Mouse (Mus musculus) ES-E14 (cell line): ENCODE results near the gene Erbb4. TPM values are rescaled to one million over a fixed set of nuclear protein-coding genes. Genes with fewer than 3 reads are reported as not detected.

ENCODE experiments used
- DNase-seq: peaks from one replicate; pipeline ENCODE4 v3.0.0-alpha.2; 2013; ENCODE audit warnings: low read depth, low spot score
- H3K27ac ChIP-seq: 2 replicates; pipeline ENCODE4 v1.5.1; 2012; ENCODE audit warnings: low read depth, mild to moderate bottlenecking, low read length, moderate library complexity, mixed read lengths; ENCODE audit not compliant: poor library complexity, insufficient read depth, severe bottlenecking
- H3K36me3 ChIP-seq: 2 replicates; pipeline ENCODE4 v1.6.1; 2012; ENCODE audit warnings: mild to moderate bottlenecking, low read length, moderate library complexity, mixed read lengths; ENCODE audit not compliant: control insufficient read depth, poor library complexity, insufficient read depth, severe bottlenecking
- H3K4me1 ChIP-seq, 2 experiments: fragments of 150-350 bp in 1 of 2; sonication (generic) in 1 of 2; 2 replicates each; pipeline ENCODE4 v1.6.1; 2012; ENCODE audit warnings: low read length in 2 of 2, mild to moderate bottlenecking in 1 of 2, mixed read lengths in 1 of 2; ENCODE audit not compliant: control insufficient read depth in 2 of 2, insufficient read depth in 2 of 2, poor library complexity in 1 of 2
- H3K4me3 ChIP-seq, 2 experiments: fragments of 150-350 bp in 1 of 2; sonication (generic) in 1 of 2; 2 replicates each; pipeline ENCODE4 v1.5.1; 2012; ENCODE audit warnings: low read length in 2 of 2, low read depth in 1 of 2, mild to moderate bottlenecking in 1 of 2, mixed read lengths in 1 of 2; ENCODE audit not compliant: insufficient read depth in 1 of 2, poor library complexity in 1 of 2, severe bottlenecking in 1 of 2
- H3K9ac ChIP-seq: 2 replicates; pipeline ENCODE4 v1.6.1; 2012; ENCODE audit warnings: low read depth, mild to moderate bottlenecking, low read length, mixed read lengths; ENCODE audit not compliant: poor library complexity, insufficient read depth, severe bottlenecking
- H3K9me3 ChIP-seq: fragments of 150-350 bp; sonication (generic); 2 replicates; pipeline ENCODE4 v1.6.1; 2012; ENCODE audit warnings: low read depth, mild to moderate bottlenecking, low read length; ENCODE audit not compliant: control insufficient read depth, insufficient read depth
- CHD2 ChIP-seq: IDR thresholded peaks from 2 replicates; pipeline ENCODE4 v1.6.1; 2014; ENCODE audit warnings: mild to moderate bottlenecking, low read depth, low read length, inconsistent platforms
- HCFC1 ChIP-seq: IDR thresholded peaks from 2 replicates; pipeline ENCODE4 v1.6.1; 2012; ENCODE audit warnings: low read length, inconsistent platforms, borderline replicate concordance; ENCODE audit not compliant: insufficient read depth
- MAFK ChIP-seq: IDR thresholded peaks from 2 replicates; pipeline ENCODE4 v1.6.1; 2014; ENCODE audit warnings: mild to moderate bottlenecking, low read depth, low read length, inconsistent platforms; ENCODE audit not compliant: insufficient read depth
- ZC3H11A ChIP-seq: IDR thresholded peaks from 2 replicates; pipeline ENCODE4 v1.6.1; 2012; ENCODE audit warnings: low read depth, mild to moderate bottlenecking, inconsistent platforms, low read length, borderline replicate concordance
- ZNF384 ChIP-seq: IDR thresholded peaks from 2 replicates; pipeline ENCODE4 v1.6.1; 2012; ENCODE audit warnings: low read depth, low read length, inconsistent platforms
- in situ Hi-C, 2 experiments: fragments of 600-800 bp; cut with MboI; formaldehyde crosslinking; loops; one replicate each; pipeline ENCODE4 v1.15.1; 2025; ENCODE audit warnings: low sequenced_read_pairs in 2 of 2, inconsistent platforms in 1 of 2; ENCODE audit not compliant: unreplicated experiment in 2 of 2
- total RNA-seq: library from RNA; depleted of rRNA; stranded (reverse); fragments of 300-350 nt; gene quantifications from 2 replicates; pipeline ENCODE4 v1.2.3, GENCODE M21; 2012

The Erbb4 gene
- total RNA-seq, 1 experiment = not detected

- Histone ChIP-seq H3K4me3 (no peak overlapping the region), H3K9me3 (no peaks in the 10 kb centered on the region), H3K27ac (no peak overlapping the region), H3K9ac (no peak overlapping the region), H3K4me1 (no peaks in the 10 kb centered on the region), H3K36me3 (no peaks in the 10 kb centered on the region)
- in situ Hi-C loops = no loop called here
- TF ChIP-seq HCFC1 (no peak), ZNF384 (no peak)
- DNase-seq = no peak
Observed at GRCm38 (mm10) chr1:68956766-68957533, 150.9 kb downstream of the Erbb4 start.

DNA sequence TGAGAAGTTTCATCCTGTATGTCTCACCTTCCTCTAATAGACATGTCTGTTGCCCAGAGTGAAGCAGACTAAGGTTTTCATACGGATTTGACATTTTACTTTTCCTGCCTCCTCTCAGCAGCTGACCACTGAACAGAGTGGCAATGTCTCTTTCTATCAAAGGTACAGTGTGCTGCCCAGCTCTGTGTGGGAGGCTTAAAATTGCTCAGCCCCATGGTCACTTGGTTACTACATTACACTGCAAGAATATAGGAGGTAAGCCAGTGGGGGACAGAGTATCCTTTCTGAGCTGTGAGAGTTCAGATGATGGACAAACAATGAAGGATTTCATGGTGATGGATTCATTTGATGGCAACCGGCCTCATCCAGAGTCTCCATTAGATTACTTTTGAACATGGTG lies 152.4 kb downstream of the Erbb4 start:
- Histone ChIP-seq H3K9ac (no peak overlapping the region), H3K4me3 (no peak overlapping the region), H3K4me1 (no peaks in the 10 kb centered on the region), H3K27ac (no peak overlapping the region), H3K36me3 (no peaks in the 10 kb centered on the region), H3K9me3 (no peaks in the 10 kb centered on the region)
- in situ Hi-C loops = no loop called here
- no peak for DNase-seq
- TF ChIP-seq HCFC1 = no peak
- no peak for TF ChIP-seq ZNF384
- TF ChIP-seq ZC3H11A = no peak
- no peak for TF ChIP-seq MAFK
- TF ChIP-seq CHD2 = no peak

GRCm38 (mm10) chr1:68943141-68943540 lies 164.7 kb downstream of the Erbb4 start:
- Histone ChIP-seq H3K9me3 (no peaks in the 10 kb centered on the region), H3K27ac (no peak overlapping the region), H3K4me1 (no peaks in the 10 kb centered on the region), H3K4me3 (no peak overlapping the region), H3K36me3 (no peaks in the 10 kb centered on the region), H3K9ac (no peak overlapping the region)
- in situ Hi-C loops = no loop called here
- no peak for DNase-seq
- no peak for TF ChIP-seq MAFK
- no peak for TF ChIP-seq ZNF384
- no peak for TF ChIP-seq CHD2
- TF ChIP-seq ZC3H11A = no peak
- no peak for TF ChIP-seq HCFC1

DNA sequence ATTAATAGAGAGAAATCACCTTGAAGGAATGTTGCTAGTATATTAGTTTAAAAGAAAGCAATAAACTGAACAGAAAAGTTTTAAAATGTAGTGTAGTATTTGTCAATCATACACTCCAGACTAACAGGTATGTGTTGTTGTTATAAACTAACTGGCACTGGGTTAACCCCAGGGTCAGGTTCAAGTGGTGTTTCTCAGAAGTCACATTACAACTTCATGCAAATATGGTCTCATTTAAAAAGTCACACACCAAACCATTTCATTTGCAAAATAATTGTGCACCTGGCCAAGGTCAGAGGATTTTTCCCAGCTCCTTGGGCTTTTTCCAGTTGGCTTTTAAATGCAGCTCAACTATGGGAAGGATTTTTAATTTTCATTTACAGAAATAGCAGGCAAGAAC lies 173.1 kb downstream of the Erbb4 start:
- no peaks in the 10 kb centered on the region for H3K36me3 ChIP-seq
- no peaks in the 10 kb centered on the region for H3K9me3 ChIP-seq
- H3K4me3 ChIP-seq = no peak overlapping the region
- H3K27ac ChIP-seq = no peak overlapping the region
- no peak overlapping the region for H3K9ac ChIP-seq
- TF ChIP-seq ZC3H11A (no peak), ZNF384 (no peak), CHD2 (no peak), HCFC1 (no peak), MAFK (no peak)
- no peak for DNase-seq
- in situ Hi-C loops = no loop called here
- no peaks in the 10 kb centered on the region for H3K4me1 ChIP-seq
